Mouse (Mus musculus): ENCODE data around the gene Slc16a12. TPM values are rescaled to one million over a fixed set of nuclear protein-coding genes. Genes with fewer than 3 reads are reported as not detected.

Gene Slc16a12
- polyA plus RNA-seq, 1 experiment from 2014 or later, result 0.40 TPM

DNA sequence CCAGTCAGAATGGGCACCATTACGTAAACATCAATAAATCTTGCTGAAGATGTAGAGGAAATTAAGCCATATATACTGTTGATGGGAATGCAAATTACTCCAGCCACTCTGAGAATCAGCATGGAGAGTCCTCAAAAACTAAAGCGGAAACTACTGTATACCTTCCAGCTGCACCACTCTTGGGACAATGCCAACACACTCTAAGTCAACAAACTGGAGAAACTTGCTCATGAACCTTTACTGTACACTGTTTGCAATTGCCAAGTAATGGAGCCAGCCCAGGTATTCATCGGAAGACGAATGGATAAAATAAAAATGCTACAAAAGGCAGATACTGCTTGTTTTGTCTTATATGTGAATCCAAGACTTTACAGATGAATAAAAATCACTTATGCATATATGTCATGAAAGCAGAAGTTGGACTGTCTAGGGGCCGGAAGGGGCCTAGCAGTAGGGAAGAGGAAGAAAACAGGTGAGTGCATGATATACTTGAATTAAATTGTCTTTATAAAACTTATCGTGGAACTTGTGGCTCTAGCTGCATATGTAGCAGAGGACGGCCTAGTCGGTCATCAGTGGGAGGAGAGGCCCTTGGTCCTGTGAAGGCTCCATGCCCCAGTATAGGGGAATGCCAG is 50.6 kb downstream of the Slc16a12 start:
- WGBS, result 92% methylated on average over 8 of the region's 8 CpGs
- H3K4me3 ChIP-seq, result no peak overlapping the region
- no peaks in the 10 kb centered on the region for H3K36me3 ChIP-seq (replicated peaks)
- H3K9me3 ChIP-seq, result no peaks in the 10 kb centered on the region
- no peaks in the 10 kb centered on the region for H3K27me3 ChIP-seq (ENCODE audit: poor library complexity, severe bottlenecking)
- H3K4me1 ChIP-seq, result no peaks in the 10 kb centered on the region
- H3K27ac ChIP-seq, result no peak overlapping the region
- no peak for DNase-seq (ENCODE audit: extremely low spot score, low spot score)

GRCm38 (mm10) chr19:34691402-34691801 is 55.7 kb downstream of the Slc16a12 start:
- 85% methylated on average over 6 of the region's 6 CpGs for WGBS
- Histone ChIP-seq H3K27me3 (ENCODE audit: poor library complexity, severe bottlenecking) (no peaks in the 10 kb centered on the region), H3K4me1 (no peaks in the 10 kb centered on the region), H3K27ac (no peak overlapping the region), H3K4me3 (no peak overlapping the region), H3K36me3 (replicated peaks) (no peaks in the 10 kb centered on the region), H3K9me3 (no peaks in the 10 kb centered on the region)
- no peak for DNase-seq (ENCODE audit: extremely low spot score, low spot score)

DNA sequence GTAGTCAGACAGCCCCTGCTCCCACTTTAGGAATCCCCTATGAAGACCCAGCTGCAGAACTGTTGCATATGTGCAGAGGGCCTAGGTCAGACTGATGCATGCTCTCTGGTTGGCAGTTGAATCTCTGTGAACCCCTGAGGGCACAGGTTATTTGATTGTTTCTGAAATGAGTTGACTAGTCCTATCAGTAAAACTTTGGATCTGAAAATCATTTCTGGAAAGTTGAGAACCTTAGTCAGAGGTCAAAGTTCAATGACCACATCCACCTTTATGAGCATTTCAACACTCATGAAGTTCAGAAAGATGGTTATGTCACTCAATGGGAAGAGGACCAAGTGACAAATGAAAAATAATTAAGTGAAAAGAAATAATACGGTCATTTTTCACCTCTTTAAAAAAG is 61.6 kb downstream of the Slc16a12 start:
- Histone ChIP-seq H3K4me3 (no peak overlapping the region), H3K36me3 (replicated peaks) (no peaks in the 10 kb centered on the region), H3K4me1 (no peaks in the 10 kb centered on the region), H3K9me3 (no peaks in the 10 kb centered on the region), H3K27ac (no peak overlapping the region), H3K27me3 (ENCODE audit: poor library complexity, severe bottlenecking) (no peaks in the 10 kb centered on the region)
- 95% methylated on average over 1 of the region's 1 CpGs for WGBS
- no peak for DNase-seq (ENCODE audit: extremely low spot score, low spot score)

DNA sequence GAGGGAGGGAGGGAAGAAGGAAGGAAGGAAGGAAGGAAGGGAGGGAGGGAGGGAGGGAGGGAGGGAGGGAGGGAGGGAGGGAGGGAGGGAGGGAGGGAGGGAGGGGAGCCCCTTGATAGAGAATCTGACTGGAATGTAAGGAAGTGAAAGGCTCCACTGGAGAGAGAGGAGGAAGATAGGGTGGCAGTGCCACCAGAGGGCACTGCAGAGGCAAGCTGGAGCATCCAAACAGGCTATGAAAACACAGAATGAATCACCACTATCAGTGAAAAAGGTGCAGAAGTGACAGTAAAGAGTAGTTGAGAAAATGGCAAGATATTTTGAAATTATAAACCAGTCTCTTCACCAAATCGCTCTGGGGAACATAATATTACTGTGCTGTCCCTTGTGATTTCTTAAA is 62.2 kb downstream of the Slc16a12 start:
- H3K27ac ChIP-seq, result no peak overlapping the region
- no peak for DNase-seq (ENCODE audit: extremely low spot score, low spot score)
- WGBS, result 49% methylated on average over 1 of the region's 1 CpGs
- no peaks in the 10 kb centered on the region for H3K9me3 ChIP-seq
- no peaks in the 10 kb centered on the region for H3K4me1 ChIP-seq
- no peak overlapping the region for H3K4me3 ChIP-seq
- H3K27me3 ChIP-seq (ENCODE audit: poor library complexity, severe bottlenecking), result no peaks in the 10 kb centered on the region
- no peaks in the 10 kb centered on the region for H3K36me3 ChIP-seq (replicated peaks)

DNA sequence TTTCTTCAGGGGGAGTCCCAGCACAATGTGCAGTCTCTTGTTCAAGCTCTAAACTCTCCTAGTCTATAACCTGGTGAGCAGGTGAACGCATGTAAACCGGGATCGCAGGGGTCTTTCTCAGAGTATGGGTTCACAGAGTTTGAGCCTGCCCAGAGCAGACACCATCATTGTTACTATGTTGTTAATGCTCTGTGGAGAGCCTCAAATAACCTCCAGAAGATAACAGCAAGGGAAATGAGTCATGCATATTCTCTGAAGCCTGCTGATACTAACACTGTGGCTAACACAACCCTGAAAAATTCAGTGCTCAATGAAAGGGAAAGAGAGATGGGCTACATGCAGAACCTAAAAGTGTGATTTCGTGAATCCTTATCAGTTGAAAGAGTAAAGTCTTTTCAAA is 68.7 kb downstream of the Slc16a12 start:
- Histone ChIP-seq H3K9me3 (no peaks in the 10 kb centered on the region), H3K4me1 (no peaks in the 10 kb centered on the region), H3K4me3 (no peak overlapping the region), H3K27me3 (ENCODE audit: poor library complexity, severe bottlenecking) (no peaks in the 10 kb centered on the region), H3K36me3 (replicated peaks) (no peaks in the 10 kb centered on the region), H3K27ac (no peak overlapping the region)
- WGBS, result 89% methylated on average over 4 of the region's 4 CpGs
- DNase-seq (ENCODE audit: extremely low spot score, low spot score), result no peak

DNA sequence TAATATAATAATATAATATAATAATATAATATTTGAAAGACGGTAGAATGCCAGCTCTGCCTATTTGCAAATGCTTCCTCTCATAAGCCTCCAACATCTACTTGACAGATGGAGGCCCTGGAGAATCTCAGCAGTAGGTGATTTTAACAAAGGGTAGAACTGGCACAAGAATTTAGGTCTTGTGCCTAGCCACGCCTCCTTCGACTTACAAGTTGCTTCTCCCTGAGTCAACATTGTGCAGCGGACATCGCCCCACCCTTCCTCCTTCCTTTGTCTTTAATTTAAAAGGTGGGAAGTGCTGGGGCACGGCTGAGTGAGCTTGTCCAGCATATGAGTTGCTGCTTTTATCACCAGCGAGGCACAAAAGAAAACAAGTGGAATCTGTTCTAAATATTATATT is 73.6 kb downstream of the Slc16a12 start:
- Histone ChIP-seq H3K4me3 (no peak overlapping the region), H3K9me3 (no peaks in the 10 kb centered on the region), H3K36me3 (replicated peaks) (no peaks in the 10 kb centered on the region), H3K27me3 (ENCODE audit: poor library complexity, severe bottlenecking) (no peaks in the 10 kb centered on the region), H3K27ac (no peak overlapping the region), H3K4me1 (no peaks in the 10 kb centered on the region)
- DNase-seq (ENCODE audit: extremely low spot score, low spot score), result no peak
- WGBS, result 66% methylated on average over 7 of the region's 7 CpGs

- no peaks in the 10 kb centered on the region for H3K27me3 ChIP-seq (ENCODE audit: poor library complexity, severe bottlenecking)
- no peak overlapping the region for H3K27ac ChIP-seq
- H3K4me1 ChIP-seq, result peaks cover 6% of the 10 kb centered on the region
- no peak overlapping the region for H3K4me3 ChIP-seq
- H3K36me3 ChIP-seq (replicated peaks), result no peaks in the 10 kb centered on the region
- no peaks in the 10 kb centered on the region for H3K9me3 ChIP-seq
- WGBS, result 2% methylated on average over 5 of the region's 5 CpGs
- DNase-seq (ENCODE audit: extremely low spot score, low spot score), result peak; percentile 48
Measured at GRCm38 (mm10) chr19:34666127-34666526, 81.0 kb downstream of the Slc16a12 start.

DNA sequence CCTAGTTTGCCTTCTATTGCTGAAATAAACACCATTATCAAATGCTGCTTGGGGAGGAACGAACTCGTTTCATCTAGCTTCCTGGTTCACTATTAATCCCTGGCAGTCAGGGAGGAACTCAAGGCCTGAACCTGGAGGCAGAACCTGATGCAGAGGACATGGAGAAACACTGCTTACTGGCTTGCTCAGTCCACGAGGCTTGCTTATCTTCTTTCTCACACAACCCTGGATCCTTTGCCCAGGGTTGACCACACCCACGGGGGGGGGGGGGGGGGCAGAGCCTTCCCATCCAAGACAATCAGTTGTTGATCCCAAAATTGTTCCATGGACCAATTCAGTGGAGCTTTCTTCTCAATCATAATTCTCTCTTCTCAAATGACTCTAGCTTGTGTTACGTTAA is 84.3 kb downstream of the Slc16a12 start:
- 0 out of 2 replicates have a peak overlapping the region, but pooled peaks have one; percentile 43 for H3K4me3 ChIP-seq

GRCm38 (mm10) chr19:34662067-34662507 is 85.0 kb downstream of the Slc16a12 start:
- Histone ChIP-seq H3K36me3 (replicated peaks) (no peaks in the 10 kb centered on the region), H3K27me3 (ENCODE audit: poor library complexity, severe bottlenecking) (no peaks in the 10 kb centered on the region), H3K27ac (no peak overlapping the region), H3K9me3 (no peaks in the 10 kb centered on the region), H3K4me1 (peaks cover 6% of the 10 kb centered on the region), H3K4me3 (peak overlapping the region; percentile 43)
- peak; percentile 66 for DNase-seq (ENCODE audit: extremely low spot score, low spot score)
- 20% methylated on average over 13 of the region's 13 CpGs for WGBS

More for the DNA sequence above, 84.3 kb downstream of the Slc16a12 start:
- no peaks in the 10 kb centered on the region for H3K36me3 ChIP-seq (replicated peaks)
- DNase-seq (ENCODE audit: extremely low spot score, low spot score), result no peak
- no peaks in the 10 kb centered on the region for H3K9me3 ChIP-seq
- H3K4me1 ChIP-seq, result peaks cover 6% of the 10 kb centered on the region
- H3K27ac ChIP-seq, result no peak overlapping the region
- H3K27me3 ChIP-seq (ENCODE audit: poor library complexity, severe bottlenecking), result no peaks in the 10 kb centered on the region
- 53% methylated on average over 5 of the region's 5 CpGs for WGBS

DNA sequence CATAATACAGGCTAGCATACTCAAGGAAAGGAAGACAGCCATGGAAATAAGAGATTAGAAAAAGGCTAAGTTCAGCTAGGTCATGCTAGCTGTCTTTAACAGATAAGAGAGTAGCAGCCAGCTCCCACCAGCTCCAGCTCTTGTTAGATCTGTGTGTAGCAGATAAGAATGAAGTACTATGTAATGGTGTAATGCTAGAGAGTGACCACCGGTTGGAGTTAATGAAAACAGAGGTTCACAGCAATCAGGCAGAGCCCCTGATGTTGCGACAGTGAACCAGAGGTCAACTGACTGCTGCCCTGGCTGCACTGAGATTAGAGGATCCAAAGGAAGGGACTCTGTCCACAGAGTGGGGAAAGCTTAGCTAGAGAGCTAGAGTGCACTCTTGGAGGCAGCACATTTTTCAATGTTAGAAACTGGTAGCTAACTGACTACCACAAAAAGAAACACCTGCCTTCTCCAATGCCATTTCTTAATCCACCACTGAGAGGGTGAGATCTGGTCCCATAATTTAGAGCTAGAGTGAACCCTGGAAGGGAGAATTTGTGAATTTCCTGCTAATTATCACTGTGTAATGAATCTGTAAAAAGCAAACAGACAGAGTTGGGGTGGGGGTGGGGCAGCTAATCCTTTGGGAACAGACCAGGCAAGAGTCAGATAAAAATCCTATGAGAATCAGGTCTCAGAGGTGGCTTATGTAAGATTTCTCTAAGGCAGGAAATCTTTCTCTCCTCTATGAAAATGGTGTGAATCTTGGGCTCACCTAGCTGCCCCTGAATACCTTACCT is 90.4 kb downstream of the Slc16a12 start:
- H3K4me1 ChIP-seq, result no peaks in the 10 kb centered on the region
- no peak overlapping the region for H3K27ac ChIP-seq
- H3K4me3 ChIP-seq, result no peak overlapping the region
- 38% methylated on average over 2 of the region's 2 CpGs for WGBS
- DNase-seq (ENCODE audit: extremely low spot score, low spot score), result no peak
- H3K27me3 ChIP-seq (ENCODE audit: poor library complexity, severe bottlenecking), result no peaks in the 10 kb centered on the region
- H3K36me3 ChIP-seq (replicated peaks), result no peaks in the 10 kb centered on the region
- no peaks in the 10 kb centered on the region for H3K9me3 ChIP-seq

DNA sequence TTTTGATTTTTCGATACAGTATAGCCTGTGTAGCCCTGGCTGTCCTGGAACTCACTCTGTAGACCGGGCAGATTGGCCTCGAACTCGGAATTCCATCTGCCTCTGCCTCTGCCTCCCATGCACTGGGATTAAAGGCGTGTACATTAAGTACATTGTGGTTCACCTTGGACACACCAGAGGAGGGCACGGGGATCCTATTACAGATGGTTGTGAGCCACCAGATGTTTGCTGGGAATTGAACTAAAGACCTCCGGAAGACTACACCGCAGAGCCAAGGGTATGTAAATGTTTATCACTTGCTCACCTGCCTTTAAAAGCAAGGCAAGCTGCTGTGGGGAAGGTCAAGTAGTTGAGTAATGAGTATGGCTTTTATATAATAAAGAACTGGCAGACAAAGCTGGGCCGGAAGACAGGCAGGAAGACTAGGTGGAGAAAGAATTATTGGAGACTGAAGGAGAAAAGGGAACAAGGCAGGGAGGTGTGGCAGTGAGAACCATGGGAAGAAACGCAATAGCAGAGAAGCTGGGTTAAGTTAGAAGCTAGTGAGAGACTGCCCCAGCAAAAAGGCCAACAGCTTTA is 91.8 kb downstream of the Slc16a12 start:
- Histone ChIP-seq H3K9me3 (no peaks in the 10 kb centered on the region), H3K27me3 (ENCODE audit: poor library complexity, severe bottlenecking) (no peaks in the 10 kb centered on the region), H3K36me3 (replicated peaks) (no peaks in the 10 kb centered on the region), H3K4me3 (no peak overlapping the region), H3K27ac (no peak overlapping the region), H3K4me1 (no peaks in the 10 kb centered on the region)
- 87% methylated on average over 10 of the region's 10 CpGs for WGBS
- DNase-seq (ENCODE audit: extremely low spot score, low spot score), result no peak

- H3K9me3 ChIP-seq, result no peaks in the 10 kb centered on the region
- H3K4me1 ChIP-seq, result no peaks in the 10 kb centered on the region
- no peaks in the 10 kb centered on the region for H3K36me3 ChIP-seq (replicated peaks)
- H3K4me3 ChIP-seq, result no peak overlapping the region
- H3K27ac ChIP-seq, result no peak overlapping the region
- 91% methylated on average over 6 of the region's 6 CpGs for WGBS
- no peak for DNase-seq (ENCODE audit: extremely low spot score, low spot score)
- H3K27me3 ChIP-seq (ENCODE audit: poor library complexity, severe bottlenecking), result no peaks in the 10 kb centered on the region
Measured at GRCm38 (mm10) chr19:34650997-34651396, 96.1 kb downstream of the Slc16a12 start.

GRCm38 (mm10) chr19:34650276-34650675 is 96.8 kb downstream of the Slc16a12 start:
- Histone ChIP-seq H3K36me3 (replicated peaks) (no peaks in the 10 kb centered on the region), H3K27ac (no peak overlapping the region), H3K4me3 (no peak overlapping the region), H3K27me3 (ENCODE audit: poor library complexity, severe bottlenecking) (no peaks in the 10 kb centered on the region), H3K4me1 (no peaks in the 10 kb centered on the region), H3K9me3 (no peaks in the 10 kb centered on the region)
- no peak for DNase-seq (ENCODE audit: extremely low spot score, low spot score)
- WGBS, result 99% methylated on average over 3 of the region's 3 CpGs
